22 mouse cellular contexts compared by ENCODE assay signal in the genomic region with DNA sequence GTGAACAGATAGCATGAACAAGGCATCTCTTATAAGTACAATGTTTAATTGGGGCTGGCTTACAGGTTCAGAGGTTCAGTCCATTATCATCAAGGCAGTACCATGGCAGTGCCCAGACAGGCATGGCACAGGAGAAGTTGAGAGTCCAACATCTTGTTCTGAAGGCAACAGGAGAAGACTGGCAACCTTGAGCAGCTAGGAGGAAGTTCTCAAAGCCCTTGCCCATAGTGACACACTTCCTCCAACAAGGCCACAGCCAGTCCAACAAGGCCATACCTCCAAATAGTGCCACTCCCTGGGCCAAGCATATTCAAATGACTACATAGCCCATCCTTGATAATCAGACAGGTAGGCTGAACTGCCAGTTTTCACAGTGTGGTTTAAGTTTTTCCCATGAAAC.
"Had no signal": no experiment of that assay in that cellular context is flagged by ENCODE, and none has a peak within 500 bp of the region (broad histone marks: within the 10 kb centered on the region; RNA-seq: fewer than 3 reads in every experiment).

No protein-coding gene starts in this region.

- H3K9me3 ChIP-seq: kidney, embryonic 15.5 days; limb, embryonic 12.5 days; limb, embryonic 15.5 days; liver, embryonic 13.5 days; megakaryocyte, embryonic 14.5 days; midbrain, embryonic 10.5 days; midbrain, embryonic 13.5 days; stomach, embryonic 15.5 days had no signal

- H3K9ac ChIP-seq: kidney, embryonic 15.5 days; limb, embryonic 12.5 days; limb, embryonic 15.5 days; liver, embryonic 13.5 days; midbrain, embryonic 13.5 days; stomach, embryonic 15.5 days had no signal

- H3K36me3 ChIP-seq: kidney, embryonic 15.5 days; limb, embryonic 12.5 days; limb, embryonic 15.5 days; liver, embryonic 13.5 days; midbrain, embryonic 10.5 days; midbrain, embryonic 13.5 days; stomach, embryonic 15.5 days had no signal

- H3K4me2 ChIP-seq: kidney, embryonic 15.5 days; limb, embryonic 12.5 days; limb, embryonic 15.5 days; liver, embryonic 13.5 days; midbrain, embryonic 13.5 days; stomach, embryonic 15.5 days had no signal

- H3K4me3 ChIP-seq: kidney, embryonic 15.5 days; limb, embryonic 12.5 days; limb, embryonic 15.5 days; liver, embryonic 13.5 days; megakaryocyte, embryonic 14.5 days; midbrain, embryonic 10.5 days; midbrain, embryonic 13.5 days; stomach, embryonic 15.5 days had no signal

- H3K4me1 ChIP-seq: liver, embryonic 13.5 days; megakaryocyte, embryonic 14.5 days; stomach, embryonic 15.5 days had no signal

- H3K27me3 ChIP-seq: kidney, embryonic 15.5 days; limb, embryonic 12.5 days; limb, embryonic 15.5 days; liver, embryonic 13.5 days; midbrain, embryonic 13.5 days; stomach, embryonic 15.5 days had no signal

- ATAC-seq: inflammation-experienced regulatory T-cells, adult 6 months; midbrain, embryonic 13.5 days; midbrain, embryonic 16.5 days had no signal

- H3K27ac ChIP-seq: kidney, embryonic 15.5 days; limb, embryonic 12.5 days; limb, embryonic 15.5 days; liver, embryonic 13.5 days; midbrain, embryonic 10.5 days; midbrain, embryonic 13.5 days; stomach, embryonic 15.5 days had no signal

- DNase-seq: kidney, adult 11 months; kidney, adult 8-10 months; kidney, postnatal 10 days; kidney, postnatal 36 days; layer of hippocampus, postnatal 36 days; liver, embryonic 13.5 days; lung, adult 2 months; lung, postnatal 14 days; lung, postnatal 4 days; right cerebral cortex, adult 18-20 months; right cerebral cortex, postnatal 14 days; right cerebral cortex, postnatal 4 days; thymus, postnatal 25 days had no signal
